Mouse (Mus musculus) lung, adult 2 months (tissue): ENCODE data around the gene Fgf14. TPM values are rescaled to one million over a fixed set of nuclear protein-coding genes. Genes with fewer than 3 reads are reported as not detected.

Experiments
- DNase-seq: peaks from one replicate; pipeline ENCODE4 v3.0.0; 2022
- H3K4me1 ChIP-seq: fragments of 200-500 bp; 2 replicates; pipeline ENCODE4 v1.6.1; 2011; ENCODE audit warnings: low read length; ENCODE audit not compliant: control insufficient read depth, insufficient read depth
- H3K4me3 ChIP-seq: fragments of 200-500 bp; replicated peaks from 2 replicates; pipeline ENCODE3; 2011; ENCODE audit warnings: low read depth, mild to moderate bottlenecking, control low read depth, low read length; ENCODE audit errors: extremely low read depth
- POLR2A ChIP-seq: fragments of 200-500 bp; IDR thresholded peaks from 2 replicates; pipeline ENCODE4 v1.6.1; 2011; ENCODE audit warnings: low read depth, mild to moderate bottlenecking, control low read depth, low read length, borderline replicate concordance; ENCODE audit errors: extremely low read depth
- WGBS: fragments of 180-500 bp; shearing (Covaris S2); methylation state at CpG from one replicate; pipeline ENCODE4 v1.1.7; 2018; 5-methylcytosine and 5-hydroxymethylcytosine counted together
- polyA plus RNA-seq: library from polyadenylated mRNA; depleted of rRNA; stranded (reverse); fragments of >200 nt; gene quantifications from 2 replicates; pipeline ENCODE4 v1.2.3, GENCODE M21; 2012

The Fgf14 gene
- polyA plus RNA-seq, 1 experiment = not detected

GRCm38 (mm10) chr14:123966531-123966930, 710.4 kb downstream of the Fgf14 start:
- Histone ChIP-seq H3K4me1 (no peaks in the 10 kb centered on the region), H3K4me3 (no peak overlapping the region)
- no peak for TF ChIP-seq POLR2A
- 52% methylated on average over 2 of the region's 2 CpGs for WGBS
- DNase-seq = no peak
